Mouse (Mus musculus): ENCODE measurements around the gene N4bp1. TPM values are rescaled to one million over a fixed set of nuclear protein-coding genes. Genes with fewer than 3 reads are reported as not detected.

Gene N4bp1
- polyA plus RNA-seq, 1 experiment from 2014 or later, result 13.2 TPM

DNA sequence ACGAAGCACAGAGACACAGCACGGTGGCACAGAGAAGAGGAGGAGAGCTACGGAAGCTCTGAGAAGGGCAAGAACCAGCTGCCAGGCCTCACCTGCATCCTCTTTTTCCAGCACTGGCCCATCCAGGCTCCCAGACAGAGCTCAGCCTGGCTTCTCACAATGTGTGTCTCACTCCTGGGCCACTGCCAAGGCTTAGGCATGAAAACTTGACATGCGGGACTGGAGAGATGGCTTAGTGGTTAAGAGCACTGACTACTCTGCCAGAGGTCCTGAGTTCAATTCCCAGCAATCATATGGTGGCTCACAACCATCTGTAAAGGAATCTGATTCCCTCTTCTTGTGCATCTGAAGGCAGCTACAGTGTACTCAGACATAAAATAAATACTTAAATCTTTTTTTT, 34.2 kb upstream of the N4bp1 start:
- H3K4me1 ChIP-seq, result no peaks in the 10 kb centered on the region; the same call in 1 of the 2 replicates
- no peak overlapping the region for H3K4me2 ChIP-seq (replicated peaks)
- no peaks in the 10 kb centered on the region for H3K9me3 ChIP-seq
- no peak overlapping the region for H3K4me3 ChIP-seq
- no peak overlapping the region for H3K27ac ChIP-seq (replicated peaks)
- 86% methylated on average over 4 of the region's 4 CpGs for WGBS
- 0 out of 2 replicates have a peak, but pooled peaks cover 2% of the 10 kb centered on the region for H3K27me3 ChIP-seq
- no peaks in the 10 kb centered on the region for H3K36me3 ChIP-seq
- ATAC-seq (ENCODE audit: low FRiP score, low read depth), result no peak
- H3K9ac ChIP-seq (replicated peaks), result no peak overlapping the region

DNA sequence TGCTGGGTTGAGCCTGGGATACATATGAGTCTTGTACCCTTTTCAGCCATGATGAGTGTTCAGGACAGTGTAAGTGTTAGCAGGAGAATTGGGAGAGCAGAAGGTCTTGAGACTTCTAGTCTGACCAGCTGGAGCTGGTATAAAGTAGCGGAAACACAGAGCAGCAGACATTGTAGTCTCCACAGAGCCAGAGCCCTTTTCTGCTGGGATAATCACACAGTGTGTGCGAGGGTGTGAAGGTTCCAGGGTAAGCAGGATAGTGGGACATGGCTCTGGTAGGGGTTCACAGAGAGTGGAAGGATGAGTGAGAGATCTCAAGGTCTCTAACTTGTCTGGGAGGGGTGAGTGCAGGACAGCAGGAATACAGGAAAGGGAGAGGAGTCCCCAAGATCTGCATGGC, 33.0 kb upstream of the N4bp1 start:
- no peaks in the 10 kb centered on the region for H3K9me3 ChIP-seq
- no peak overlapping the region for H3K27ac ChIP-seq (replicated peaks)
- no peak overlapping the region for H3K4me3 ChIP-seq
- 94% methylated on average over 2 of the region's 2 CpGs for WGBS
- no peaks in the 10 kb centered on the region; the same call in 1 of the 2 replicates for H3K4me1 ChIP-seq
- H3K36me3 ChIP-seq, result no peaks in the 10 kb centered on the region
- no peak overlapping the region for H3K4me2 ChIP-seq (replicated peaks)
- no peak overlapping the region for H3K9ac ChIP-seq (replicated peaks)
- H3K27me3 ChIP-seq, result no peaks in the 10 kb centered on the region
- ATAC-seq (ENCODE audit: low FRiP score, low read depth), result no peak

DNA sequence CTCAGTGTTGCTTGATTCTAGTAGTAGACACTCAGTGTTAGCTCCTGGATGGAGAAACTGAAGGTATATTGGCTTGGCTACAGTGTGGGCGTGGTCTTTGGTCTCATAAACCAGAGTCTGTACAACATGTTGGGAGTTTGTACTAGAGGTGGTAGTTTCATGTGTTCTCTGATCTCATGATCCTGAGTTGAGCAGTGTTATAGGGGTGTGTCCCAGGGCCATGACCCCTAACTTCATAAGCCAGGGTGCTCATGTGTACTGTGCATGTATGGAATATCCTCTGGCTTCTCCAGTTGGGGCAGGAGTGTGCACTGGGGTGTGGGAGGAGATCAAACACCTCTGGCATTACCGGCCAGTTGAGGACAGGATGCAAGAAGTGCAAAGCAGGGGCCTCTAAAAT, 32.6 kb upstream of the N4bp1 start:
- H3K27ac ChIP-seq (replicated peaks), result no peak overlapping the region
- no peaks in the 10 kb centered on the region for H3K9me3 ChIP-seq
- H3K36me3 ChIP-seq, result no peaks in the 10 kb centered on the region
- ATAC-seq (ENCODE audit: low FRiP score, low read depth), result no peak
- H3K9ac ChIP-seq (replicated peaks), result no peak overlapping the region
- H3K4me1 ChIP-seq, result no peaks in the 10 kb centered on the region; the same call in 1 of the 2 replicates
- H3K4me3 ChIP-seq, result no peak overlapping the region
- 83% methylated on average over 2 of the region's 2 CpGs for WGBS
- H3K27me3 ChIP-seq, result no peaks in the 10 kb centered on the region
- H3K4me2 ChIP-seq (replicated peaks), result no peak overlapping the region

DNA sequence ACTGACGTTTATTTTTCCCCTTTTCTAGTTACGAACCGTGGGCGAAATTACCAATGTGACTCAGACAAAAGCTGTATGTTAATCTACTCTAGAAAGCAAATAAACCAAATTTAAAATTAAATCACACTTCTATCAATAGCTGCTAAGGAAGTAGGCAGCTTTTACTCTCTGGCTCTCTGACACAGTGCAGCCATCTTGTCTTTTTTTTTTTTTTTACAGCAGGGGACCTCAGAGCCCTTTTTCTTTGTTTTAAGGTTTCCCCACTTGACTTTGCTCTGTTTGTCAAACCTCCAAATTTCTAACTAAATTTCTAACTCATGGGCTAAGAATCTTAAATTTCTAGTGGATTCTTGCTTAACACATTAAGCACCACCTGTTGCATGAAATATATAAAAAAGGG, 31.3 kb upstream of the N4bp1 start:
- H3K9me3 ChIP-seq, result no peaks in the 10 kb centered on the region
- no peak for ATAC-seq (ENCODE audit: low FRiP score, low read depth)
- no peak overlapping the region for H3K27ac ChIP-seq (replicated peaks)
- H3K27me3 ChIP-seq, result no peaks in the 10 kb centered on the region
- no peak overlapping the region for H3K4me2 ChIP-seq (replicated peaks)
- no peaks in the 10 kb centered on the region; the same call in 1 of the 2 replicates for H3K4me1 ChIP-seq
- H3K36me3 ChIP-seq, result no peaks in the 10 kb centered on the region
- H3K4me3 ChIP-seq, result no peak overlapping the region
- WGBS, result 82% methylated on average over 4 of the region's 4 CpGs
- H3K9ac ChIP-seq (replicated peaks), result no peak overlapping the region

DNA sequence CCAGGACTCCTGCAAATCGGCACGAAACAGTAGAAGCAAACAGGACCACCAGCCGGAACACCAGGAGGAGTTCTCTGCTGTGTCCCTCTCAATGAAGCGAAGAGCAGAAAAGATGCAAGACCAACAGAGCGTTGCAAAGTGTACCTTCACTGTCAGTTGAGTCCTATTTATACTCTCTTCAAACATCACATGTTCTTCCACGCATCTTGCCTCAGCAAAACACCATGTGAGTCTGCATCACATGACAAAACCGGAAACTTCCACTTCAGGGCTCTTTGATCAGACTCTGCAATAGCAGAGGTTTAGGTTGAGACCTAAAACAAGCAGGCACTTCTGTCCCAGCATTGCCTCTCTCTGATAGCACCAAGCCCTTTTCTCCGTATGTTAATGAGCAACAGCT, 26.1 kb upstream of the N4bp1 start:
- Histone ChIP-seq H3K27ac (replicated peaks) (no peak overlapping the region), H3K36me3 (no peaks in the 10 kb centered on the region), H3K9me3 (no peaks in the 10 kb centered on the region), H3K4me2 (replicated peaks) (no peak overlapping the region), H3K9ac (replicated peaks) (no peak overlapping the region), H3K4me3 (no peak overlapping the region), H3K27me3 (no peaks in the 10 kb centered on the region; the same call in 1 of the 2 replicates), H3K4me1 (no peaks in the 10 kb centered on the region)
- no peak for ATAC-seq (ENCODE audit: low FRiP score, low read depth)
- WGBS, result 88% methylated on average over 8 of the region's 8 CpGs

DNA sequence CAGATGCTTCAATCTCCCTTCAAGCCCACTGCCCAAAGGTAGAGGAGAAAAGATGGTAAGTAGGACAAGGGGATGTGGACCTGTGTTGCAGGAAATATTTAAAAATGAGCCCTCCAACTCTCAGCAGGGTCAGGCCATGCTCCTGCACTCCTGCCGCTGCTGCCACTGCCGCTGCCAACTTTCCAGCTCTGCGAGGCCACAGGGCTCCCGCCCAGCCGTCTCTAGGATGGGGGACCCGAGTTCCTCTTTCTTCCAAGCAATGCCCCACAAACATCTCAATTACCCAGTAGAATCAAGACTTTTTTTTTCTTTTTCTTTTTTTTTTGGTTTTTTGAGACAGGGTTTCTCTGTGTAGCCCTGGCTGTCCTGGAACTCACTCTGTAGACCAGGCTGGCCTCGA, 25.2 kb upstream of the N4bp1 start:
- WGBS, result 89% methylated on average over 7 of the region's 7 CpGs
- H3K9me3 ChIP-seq, result no peaks in the 10 kb centered on the region
- no peaks in the 10 kb centered on the region; the same call in 1 of the 2 replicates for H3K27me3 ChIP-seq
- H3K4me2 ChIP-seq (replicated peaks), result no peak overlapping the region
- no peak for ATAC-seq (ENCODE audit: low FRiP score, low read depth)
- H3K4me1 ChIP-seq, result no peaks in the 10 kb centered on the region
- H3K4me3 ChIP-seq, result no peak overlapping the region
- no peak overlapping the region for H3K27ac ChIP-seq (replicated peaks)
- no peak overlapping the region for H3K9ac ChIP-seq (replicated peaks)
- no peaks in the 10 kb centered on the region for H3K36me3 ChIP-seq

DNA sequence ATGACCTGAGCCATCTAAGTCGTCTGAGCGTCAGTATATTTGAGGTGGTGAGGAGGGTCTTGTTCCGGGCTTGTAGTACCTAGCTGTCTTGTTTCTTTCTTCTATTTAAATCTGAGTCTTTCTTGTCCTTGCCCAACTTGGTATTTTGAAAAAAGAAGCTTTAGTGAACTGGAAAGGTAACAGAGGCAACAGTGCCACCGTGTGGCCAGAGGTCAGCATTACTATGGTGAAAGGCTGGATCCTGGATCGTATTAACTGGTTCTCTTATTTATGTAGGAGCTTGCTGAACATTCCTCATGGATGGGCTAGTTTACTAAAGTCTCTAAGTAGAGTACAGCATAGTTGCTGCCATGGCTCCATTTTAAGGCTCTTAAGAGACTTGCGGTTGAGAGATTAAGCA, 23.5 kb upstream of the N4bp1 start:
- Histone ChIP-seq H3K9ac (replicated peaks) (no peak overlapping the region), H3K4me2 (replicated peaks) (no peak overlapping the region), H3K27me3 (peaks cover 8% of the 10 kb centered on the region), H3K9me3 (no peaks in the 10 kb centered on the region), H3K36me3 (no peaks in the 10 kb centered on the region), H3K4me1 (no peaks in the 10 kb centered on the region), H3K4me3 (no peak overlapping the region), H3K27ac (replicated peaks) (no peak overlapping the region)
- 27% methylated on average over 6 of the region's 6 CpGs for WGBS
- no peak for ATAC-seq (ENCODE audit: low FRiP score, low read depth)

DNA sequence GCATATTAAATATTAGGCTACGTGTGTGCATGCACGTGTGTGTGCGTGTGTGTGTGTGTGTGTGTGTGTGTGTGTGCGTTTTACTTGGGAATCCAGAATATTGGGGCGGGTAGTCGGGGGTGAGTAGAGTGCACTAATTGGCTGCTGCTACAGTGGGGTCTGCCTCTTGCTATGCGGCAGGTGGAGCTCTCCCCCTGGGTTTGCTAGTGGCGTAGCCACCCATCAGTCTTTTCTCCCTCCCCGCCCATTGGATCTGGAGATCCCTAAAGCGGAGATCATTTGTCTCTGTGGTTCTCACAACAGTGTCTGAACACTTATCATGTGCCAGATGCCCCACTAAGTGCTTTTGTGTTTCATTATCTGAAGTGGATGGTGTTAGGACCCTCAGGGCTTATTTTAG, 19.9 kb upstream of the N4bp1 start:
- 79% methylated on average over 10 of the region's 10 CpGs for WGBS
- no peak for ATAC-seq (ENCODE audit: low FRiP score, low read depth)
- no peaks in the 10 kb centered on the region for H3K36me3 ChIP-seq
- no peak overlapping the region for H3K27ac ChIP-seq (replicated peaks)
- H3K9me3 ChIP-seq, result no peaks in the 10 kb centered on the region
- no peaks in the 10 kb centered on the region for H3K4me1 ChIP-seq
- no peak overlapping the region for H3K9ac ChIP-seq (replicated peaks)
- H3K4me3 ChIP-seq, result no peak overlapping the region
- no peak overlapping the region for H3K4me2 ChIP-seq (replicated peaks)
- H3K27me3 ChIP-seq, result peaks cover 10% of the 10 kb centered on the region

DNA sequence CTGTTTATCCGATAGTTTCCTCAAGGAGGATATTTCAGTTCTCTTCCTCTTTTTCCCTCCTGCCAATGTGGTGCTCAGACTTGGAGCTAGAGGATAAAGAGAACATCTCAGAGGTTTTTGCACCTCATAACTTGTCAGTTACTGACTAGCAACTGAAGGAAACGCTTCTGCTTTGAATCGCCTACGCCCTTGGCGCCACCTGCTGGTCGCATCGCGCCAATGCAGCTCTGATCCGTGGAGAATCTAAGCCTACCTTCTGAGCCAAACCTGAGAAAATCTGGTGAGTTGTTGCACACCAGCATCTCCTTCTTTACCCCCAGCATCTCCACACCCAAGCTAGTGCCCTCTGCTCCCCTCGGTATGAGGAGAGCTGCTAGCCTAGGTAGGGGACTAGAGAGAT, 18.0 kb upstream of the N4bp1 start:
- 6% methylated on average over 10 of the region's 10 CpGs for WGBS
- Histone ChIP-seq H3K9ac (replicated peaks) (no peak overlapping the region), H3K4me3 (no peak overlapping the region)

DNA sequence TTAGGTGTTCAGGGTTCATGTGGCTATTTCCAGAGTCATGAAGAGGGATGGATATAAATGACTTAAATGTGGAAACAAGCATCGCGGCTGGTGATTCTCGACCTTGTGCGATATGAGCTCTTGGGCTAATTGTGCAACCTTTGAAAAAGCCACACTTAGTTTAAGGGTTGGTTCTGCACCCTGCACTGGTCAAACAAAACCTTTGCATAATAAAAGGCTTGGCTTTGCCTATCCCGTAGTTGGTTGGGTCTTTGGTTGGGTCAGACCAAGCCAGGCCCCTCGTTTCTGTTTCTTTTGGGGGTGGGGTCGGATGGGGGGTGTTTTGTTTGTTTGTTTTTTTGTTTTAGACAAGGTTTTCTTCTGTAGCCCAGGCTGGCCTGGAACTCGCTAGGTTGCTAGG, 17.6 kb upstream of the N4bp1 start:
- no peak overlapping the region for H3K9ac ChIP-seq (replicated peaks)
- H3K4me2 ChIP-seq (replicated peaks), result no peak overlapping the region
- H3K36me3 ChIP-seq, result no peaks in the 10 kb centered on the region
- no peak overlapping the region for H3K27ac ChIP-seq (replicated peaks)
- no peaks in the 10 kb centered on the region for H3K4me1 ChIP-seq
- no peaks in the 10 kb centered on the region for H3K9me3 ChIP-seq
- peaks cover 10% of the 10 kb centered on the region; the same call in 1 of the 2 replicates for H3K27me3 ChIP-seq
- 73% methylated on average over 8 of the region's 8 CpGs for WGBS
- ATAC-seq (ENCODE audit: low FRiP score, low read depth), result no peak
- no peak overlapping the region for H3K4me3 ChIP-seq

More for the DNA sequence above, 18.0 kb upstream of the N4bp1 start:
- Histone ChIP-seq H3K4me2 (replicated peaks) (no peak overlapping the region), H3K9me3 (no peaks in the 10 kb centered on the region), H3K36me3 (no peaks in the 10 kb centered on the region), H3K4me1 (no peaks in the 10 kb centered on the region), H3K27me3 (peaks cover 10% of the 10 kb centered on the region; the same call in 1 of the 2 replicates), H3K27ac (replicated peaks) (no peak overlapping the region)
- no peak for ATAC-seq (ENCODE audit: low FRiP score, low read depth)

DNA sequence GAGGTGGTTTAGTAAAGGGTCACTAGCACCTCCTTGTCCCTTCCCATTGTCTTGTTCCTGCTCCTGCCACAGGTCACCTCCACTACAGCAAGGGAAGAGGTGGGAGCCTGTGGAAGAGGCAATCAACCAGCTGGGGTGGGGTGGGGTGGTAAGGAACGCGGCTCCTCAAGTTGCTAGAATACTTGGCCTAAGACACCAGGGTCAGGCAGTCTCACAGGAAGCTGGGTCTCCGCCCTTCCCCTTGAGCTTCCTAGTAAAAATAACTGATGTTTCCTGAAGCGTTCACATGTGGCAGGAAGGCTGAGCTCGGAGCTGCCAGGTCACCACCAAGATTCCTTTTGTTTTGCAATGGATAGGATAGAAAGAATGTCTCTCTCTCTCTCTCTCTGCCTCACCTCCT, 16.9 kb upstream of the N4bp1 start:
- Histone ChIP-seq H3K4me2 (replicated peaks) (no peak overlapping the region), H3K36me3 (no peaks in the 10 kb centered on the region), H3K4me3 (no peak overlapping the region), H3K9ac (replicated peaks) (no peak overlapping the region), H3K27me3 (peaks cover 10% of the 10 kb centered on the region; the same call in 1 of the 2 replicates), H3K4me1 (no peaks in the 10 kb centered on the region), H3K9me3 (no peaks in the 10 kb centered on the region), H3K27ac (replicated peaks) (no peak overlapping the region)
- WGBS, result 67% methylated on average over 5 of the region's 5 CpGs
- ATAC-seq (ENCODE audit: low FRiP score, low read depth), result no peak

DNA sequence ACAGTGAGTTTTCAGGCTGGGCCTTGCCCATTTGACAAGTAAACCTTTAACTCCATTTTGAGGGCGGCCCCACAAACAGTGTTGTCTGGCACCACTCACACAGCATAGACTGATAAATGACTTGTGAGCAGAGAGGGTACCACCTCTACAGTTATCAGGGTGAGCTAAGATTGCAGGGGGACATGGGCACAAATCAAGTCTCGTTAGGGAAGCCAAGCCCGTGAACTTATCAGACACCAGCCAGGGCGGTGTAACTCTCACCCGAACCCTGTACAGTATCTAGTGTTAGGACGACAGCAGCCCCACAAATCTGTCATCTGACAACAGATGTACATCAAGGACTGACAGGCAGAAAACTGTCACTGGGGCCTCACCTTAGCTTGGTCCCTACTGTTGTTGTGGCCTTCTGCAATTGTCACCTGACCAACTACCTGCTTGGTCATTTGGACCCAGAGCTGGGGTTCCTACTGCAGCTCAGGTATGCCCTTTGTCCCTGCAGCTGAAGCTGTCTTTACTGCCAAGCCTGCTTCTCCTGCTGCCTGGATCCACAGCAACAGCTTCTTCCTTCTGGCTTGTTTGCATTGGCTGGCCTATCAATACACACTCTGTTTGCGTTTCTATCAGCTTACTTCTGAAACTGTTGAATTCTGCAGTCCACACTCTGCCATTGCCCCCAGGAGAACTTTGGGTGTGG, 12.8 kb upstream of the N4bp1 start:
- H3K36me3 ChIP-seq, result no peaks in the 10 kb centered on the region
- 75% methylated on average over 7 of the region's 7 CpGs for WGBS
- no peaks in the 10 kb centered on the region for H3K27me3 ChIP-seq
- no peak overlapping the region for H3K4me3 ChIP-seq
- no peak overlapping the region for H3K4me2 ChIP-seq (replicated peaks)
- ATAC-seq (ENCODE audit: low FRiP score, low read depth), result no peak
- H3K9me3 ChIP-seq, result no peaks in the 10 kb centered on the region
- H3K9ac ChIP-seq (replicated peaks), result no peak overlapping the region
- no peak overlapping the region for H3K27ac ChIP-seq (replicated peaks)
- no peaks in the 10 kb centered on the region for H3K4me1 ChIP-seq

DNA sequence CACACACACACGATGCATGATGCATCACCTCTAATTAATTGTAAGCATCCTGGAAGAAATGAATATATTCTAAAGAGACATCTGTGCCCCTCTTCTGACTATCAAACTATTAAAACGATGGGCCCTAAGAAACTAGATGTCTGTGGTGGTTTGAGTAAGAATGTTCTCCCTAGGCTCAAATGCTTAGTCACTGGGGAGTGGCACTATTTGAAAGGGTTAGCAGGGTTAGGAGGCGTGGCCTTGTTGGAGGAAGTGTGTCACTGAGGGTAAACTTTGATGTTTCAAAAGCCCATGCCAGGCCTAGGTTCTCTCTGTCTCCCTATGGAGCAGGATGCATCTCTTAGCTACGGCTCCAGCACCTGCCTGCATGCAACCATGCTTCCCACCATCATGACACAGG, 10.3 kb upstream of the N4bp1 start:
- WGBS, result 87% methylated on average over 4 of the region's 4 CpGs
- no peak for ATAC-seq (ENCODE audit: low FRiP score, low read depth)
- Histone ChIP-seq H3K36me3 (no peaks in the 10 kb centered on the region), H3K4me2 (replicated peaks) (no peak overlapping the region), H3K9me3 (no peaks in the 10 kb centered on the region), H3K27ac (replicated peaks) (no peak overlapping the region), H3K4me3 (no peak overlapping the region), H3K4me1 (no peaks in the 10 kb centered on the region), H3K9ac (replicated peaks) (no peak overlapping the region), H3K27me3 (no peaks in the 10 kb centered on the region)

All from midbrain, embryonic 12.5 days (tissue).